Mouse (Mus musculus): ENCODE data around the gene Usp5.

DNA sequence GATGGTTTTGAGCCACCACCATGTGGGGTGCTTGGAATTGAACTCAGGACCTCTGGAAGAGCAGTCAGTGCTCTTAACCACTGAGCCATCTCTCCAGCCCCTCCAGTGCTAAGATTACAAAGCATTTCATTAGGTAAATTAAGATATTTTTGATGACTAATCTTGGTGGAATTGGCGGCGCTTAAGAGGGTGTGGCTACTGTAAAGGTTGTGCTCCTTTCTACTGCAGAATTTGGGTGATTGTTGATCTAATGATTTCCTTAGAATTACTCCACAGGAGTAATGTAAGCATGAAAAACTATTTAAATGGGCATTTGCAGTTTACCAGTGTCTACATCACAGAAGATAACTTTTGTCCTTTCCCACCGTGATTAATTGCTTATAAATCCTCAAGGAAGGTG, 24.9 kb downstream of the Usp5 start:
- no peak for TF ChIP-seq POLR2A (IDR thresholded peaks at IDR 0.05; ENCODE audit: borderline replicate concordance, low read depth, low read length)
- TF ChIP-seq CTCF (IDR thresholded peaks at IDR 0.05; ENCODE audit: low read depth, low read length): no peak
